Mouse (Mus musculus) C3H10T1/2 (cell line): ENCODE results near the gene Crocc. TPM values are rescaled to one million over a fixed set of nuclear protein-coding genes. Genes with fewer than 3 reads are reported as not detected.

ENCODE experiments used
- polyA plus RNA-seq, 2 experiments: library from polyadenylated mRNA; unstranded; fragments of >200 nt; fragmentation: generic; extraction: Trizol; gene quantifications; one replicate each; pipeline ENCODE4 v1.2.1; 2012; ENCODE audit warnings: missing spikeins in 2 of 2

Gene Crocc
- polyA plus RNA-seq = 10 to 100 TPM in 1 of 2 experiments, 1 to 10 TPM in 1; 3.2 to 10.6 TPM

GRCm38 (mm10) chr4:141060426-141061301, at the start of gene Crocc:
Gene Crocc (minus strand): TSS chr4:141060550.

GRCm38 (mm10) chr4:141088033-141088432, 27.7 kb upstream of the Crocc start, which contains the start of gene Spata21:
Gene Spata21 (plus strand): TSS chr4:141088333.

GRCm38 (mm10) chr4:141077681-141078509, 17.5 kb upstream of the Crocc start, which contains the start of gene Necap2:
Gene Necap2 (minus strand): TSS chr4:141078357.

GRCm38 (mm10) chr4:141010118-141010517, 50.2 kb downstream of the Crocc start, which contains the start of gene Mfap2:
Gene Mfap2 (plus strand): TSS chr4:141010418.

GRCm38 (mm10) chr4:140986711-140987395, 73.5 kb downstream of the Crocc start, which contains the start of gene Atp13a2:
Gene Atp13a2 (plus strand): TSS chr4:140986873.

Other genes starting within 250 kb of the Crocc start
- under 1 TPM; 0.06 to 0.22 TPM for gene Padi3, start 249.9 kb downstream of the Crocc start, polyA plus RNA-seq
- gene Padi1, start 214.8 kb downstream of the Crocc start, polyA plus RNA-seq = under 1 TPM in 1 of 2 experiments, not detected in 1; 0.01 TPM
- under 1 TPM; 0.27 to 0.33 TPM for gene Padi2, start 154.2 kb downstream of the Crocc start, polyA plus RNA-seq
- gene Sdhb, start 99.3 kb downstream of the Crocc start, polyA plus RNA-seq = 100 to 1,000 TPM; 193 to 286 TPM
- 10 to 100 TPM; 11.1 to 31.0 TPM for gene Atp13a2, start 73.7 kb downstream of the Crocc start, polyA plus RNA-seq
- gene Mfap2, start 50.1 kb downstream of the Crocc start, polyA plus RNA-seq = under 1 TPM; 0.07 to 0.87 TPM
- gene Necap2, start 17.8 kb upstream of the Crocc start, polyA plus RNA-seq = 10 to 100 TPM; 47.9 to 60.1 TPM
- gene Spata21, start 27.8 kb upstream of the Crocc start, polyA plus RNA-seq = not detected
- gene Szrd1, start 79.2 kb upstream of the Crocc start, polyA plus RNA-seq = 10 to 100 TPM; 42.1 to 64.6 TPM
- 1 to 10 TPM; 2.7 to 9.4 TPM for gene Fbxo42, start 87.4 kb upstream of the Crocc start, polyA plus RNA-seq
- 1 to 10 TPM in 1 of 2 experiments, under 1 TPM in 1; 0.22 to 1.8 TPM for gene Rsg1, start 153.4 kb upstream of the Crocc start, polyA plus RNA-seq
- 10 to 100 TPM; 13.7 to 46.9 TPM for gene Arhgef19, start 178.9 kb upstream of the Crocc start, polyA plus RNA-seq
- 10 to 100 TPM; 13.2 to 14.1 TPM for gene Epha2, start 240.7 kb upstream of the Crocc start, polyA plus RNA-seq